Mouse (Mus musculus) thymus, adult 2 months (tissue): ENCODE results near the gene 4930539E08Rik.

Experiments used
- CTCF ChIP-seq: fragments of 200-500 bp; IDR thresholded peaks from 2 replicates; pipeline ENCODE4 v1.5.1; 2012; ENCODE audit warnings: mild to moderate bottlenecking, control low read depth, low read length, moderate library complexity, borderline replicate concordance; ENCODE audit not compliant: control insufficient read depth, poor library complexity, insufficient read depth; ENCODE audit errors: extremely low read depth
- POLR2A ChIP-seq: fragments of 200-500 bp; IDR thresholded peaks from 2 replicates; pipeline ENCODE4 v1.6.1; 2012; ENCODE audit warnings: mild to moderate bottlenecking, low read length, control low read depth, moderate library complexity; ENCODE audit not compliant: control insufficient read depth, poor library complexity, insufficient read depth; ENCODE audit errors: extremely low read depth

- TF ChIP-seq POLR2A = no peak
- TF ChIP-seq CTCF = no peak
Measured at GRCm38 (mm10) chr17:28932274-28932673, 17.1 kb upstream of the 4930539E08Rik start.
